Mouse (Mus musculus) CH12.LX (cell line): ENCODE measurements around the gene Zbtb20. TPM values are rescaled to one million over a fixed set of nuclear protein-coding genes. Genes with fewer than 3 reads are reported as not detected.

ENCODE experiments used
- DNase-seq: peaks from one replicate; pipeline ENCODE4 v3.0.0-alpha.2; 2013; ENCODE audit errors: extremely low read depth
- H3K27ac ChIP-seq: 2 replicates; pipeline ENCODE4 v1.5.1; 2012; ENCODE audit warnings: low read depth, mild to moderate bottlenecking, control low read depth, moderate library complexity; ENCODE audit not compliant: insufficient read depth
- H3K27me3 ChIP-seq: replicated peaks from 2 replicates; pipeline ENCODE3; 2012; ENCODE audit warnings: inconsistent platforms
- H3K36me3 ChIP-seq, 2 experiments: replicated peaks in 1 of 2; 2 replicates each; pipeline versions ENCODE3 to v1.6.1; 2012; ENCODE audit warnings: inconsistent platforms in 1 of 2, low read length in 1 of 2, mild to moderate bottlenecking in 1 of 2, mixed read lengths in 1 of 2, moderate library complexity in 1 of 2; ENCODE audit not compliant: control insufficient read depth in 1 of 2, insufficient read depth in 1 of 2
- H3K4me1 ChIP-seq, 2 experiments: 2 replicates each; pipeline ENCODE4 v1.6.1; 2012; ENCODE audit warnings: inconsistent platforms in 1 of 2, moderate library complexity in 1 of 2; ENCODE audit not compliant: insufficient read depth in 2 of 2, control insufficient read depth in 1 of 2
- H3K4me2 ChIP-seq: 2 replicates; pipeline ENCODE4 v1.6.1; 2012; ENCODE audit warnings: low read depth, mild to moderate bottlenecking, control low read depth; ENCODE audit not compliant: poor library complexity, insufficient read depth, severe bottlenecking
- H3K4me3 ChIP-seq, 3 experiments: fragments of 150-350 bp in 1 of 3; sonication (generic) in 1 of 3; replicated peaks in 1 of 3; 2 replicates each; pipeline versions ENCODE3 to v1.5.1; 2011 to 2012; ENCODE audit warnings: low read depth in 2 of 3, low read length in 2 of 3, mild to moderate bottlenecking in 2 of 3, moderate library complexity in 2 of 3, control low read depth in 1 of 3, improper control_type of control experiment in 1 of 3, inconsistent platforms in 1 of 3, mixed read lengths in 1 of 3; ENCODE audit not compliant: poor library complexity in 1 of 3
- H3K79me2 ChIP-seq: replicated peaks from 2 replicates; pipeline ENCODE4 v1.6.1; 2012; ENCODE audit warnings: mild to moderate bottlenecking, moderate library complexity; ENCODE audit not compliant: control insufficient read depth, poor library complexity, insufficient read depth, severe bottlenecking; ENCODE audit errors: extremely low read depth
- H3K9ac ChIP-seq: 2 replicates; pipeline ENCODE4 v1.6.1; 2012; ENCODE audit warnings: low read depth, mild to moderate bottlenecking, control low read depth, moderate library complexity; ENCODE audit not compliant: insufficient read depth
- H3K9me3 ChIP-seq: replicated peaks from 2 replicates; pipeline ENCODE3; 2012; ENCODE audit warnings: low read length, inconsistent platforms, mixed read lengths
- CHD1 ChIP-seq: IDR thresholded peaks from 2 replicates; pipeline ENCODE4 v1.6.1; 2012; ENCODE audit warnings: low read depth, low read length, improper control_type of control experiment, inconsistent platforms
- E2F4 ChIP-seq: IDR thresholded peaks from 2 replicates; pipeline ENCODE4 v1.6.1; 2011; ENCODE audit warnings: low read depth, low read length, improper control_type of control experiment; ENCODE audit not compliant: insufficient replicate concordance
- ELF1 ChIP-seq: IDR thresholded peaks from 2 replicates; pipeline ENCODE4 v1.6.1; 2014; ENCODE audit warnings: low read depth, mild to moderate bottlenecking, inconsistent platforms, low read length, improper control_type of control experiment
- EP300 ChIP-seq: IDR thresholded peaks from 2 replicates; pipeline ENCODE4 v1.6.1; 2011; ENCODE audit warnings: low read length, improper control_type of control experiment
- GABPA ChIP-seq: IDR thresholded peaks from 2 replicates; pipeline ENCODE4 v1.6.1; 2012; ENCODE audit warnings: low read depth, low read length, improper control_type of control experiment, inconsistent platforms; ENCODE audit not compliant: insufficient replicate concordance
- HCFC1 ChIP-seq: IDR thresholded peaks from 2 replicates; pipeline ENCODE4 v1.6.1; 2012; ENCODE audit warnings: low read depth, mild to moderate bottlenecking, inconsistent platforms, low read length, improper control_type of control experiment
- IRF4 ChIP-seq: IDR thresholded peaks from 2 replicates; pipeline ENCODE4 v1.6.1; 2014; ENCODE audit warnings: low read depth, mild to moderate bottlenecking, inconsistent platforms, low read length, improper control_type of control experiment
- JUND ChIP-seq: conservative IDR thresholded peaks from 2 replicates; pipeline ENCODE4 v1.6.1; 2011; ENCODE audit warnings: low read depth, low read length, improper control_type of control experiment
- KAT2A ChIP-seq: IDR thresholded peaks from 2 replicates; pipeline ENCODE4 v1.6.1; 2012; ENCODE audit warnings: low read length, improper control_type of control experiment, inconsistent platforms; ENCODE audit not compliant: insufficient replicate concordance
- MAFK ChIP-seq: IDR thresholded peaks from 2 replicates; pipeline ENCODE4 v1.6.1; 2011; ENCODE audit warnings: low read length, improper control_type of control experiment; ENCODE audit not compliant: insufficient replicate concordance
- MAX ChIP-seq: IDR thresholded peaks from 2 replicates; pipeline ENCODE4 v1.6.1; 2011; ENCODE audit warnings: low read length, improper control_type of control experiment
- MEF2A ChIP-seq: IDR thresholded peaks from 2 replicates; pipeline ENCODE4 v1.6.1; 2014; ENCODE audit warnings: low read depth, mild to moderate bottlenecking, inconsistent platforms, low read length, improper control_type of control experiment, borderline replicate concordance
- MXI1 ChIP-seq: IDR thresholded peaks from 2 replicates; pipeline ENCODE4 v1.6.1; 2011; ENCODE audit warnings: mild to moderate bottlenecking, low read depth, low read length, improper control_type of control experiment
- NELFE ChIP-seq: IDR thresholded peaks from 2 replicates; pipeline ENCODE4 v1.6.1; 2011; ENCODE audit warnings: low read depth, low read length, improper control_type of control experiment
- PAX5 ChIP-seq: IDR thresholded peaks from 2 replicates; pipeline ENCODE4 v1.6.1; 2012; ENCODE audit warnings: low read length, inconsistent platforms, mixed read lengths
- POLR2AphosphoS2 ChIP-seq: IDR thresholded peaks from 2 replicates; pipeline ENCODE4 v1.6.1; 2011; ENCODE audit warnings: low read depth, low read length, improper control_type of control experiment
- RAD21 ChIP-seq: IDR thresholded peaks from 2 replicates; pipeline ENCODE4 v1.6.1; 2011; ENCODE audit warnings: low read depth, mild to moderate bottlenecking, low read length, improper control_type of control experiment, moderate library complexity
- TBP ChIP-seq: conservative IDR thresholded peaks from 2 replicates; pipeline ENCODE4 v1.6.1; 2011; ENCODE audit warnings: low read depth, low read length, improper control_type of control experiment
- USF1 ChIP-seq: IDR thresholded peaks from 2 replicates; pipeline ENCODE4 v1.6.1; 2014; ENCODE audit warnings: low read depth, mild to moderate bottlenecking, inconsistent platforms, low read length, improper control_type of control experiment
- ZC3H11A ChIP-seq: IDR thresholded peaks from 2 replicates; pipeline ENCODE4 v1.6.1; 2012; ENCODE audit warnings: low read depth, mild to moderate bottlenecking, inconsistent platforms, low read length, improper control_type of control experiment
- ZKSCAN1 ChIP-seq: IDR thresholded peaks from 2 replicates; pipeline ENCODE4 v1.6.1; 2012; ENCODE audit warnings: low read depth, inconsistent platforms, low read length, improper control_type of control experiment, borderline replicate concordance
- ZMIZ1 ChIP-seq: IDR thresholded peaks from 2 replicates; pipeline ENCODE4 v1.6.1; 2012; ENCODE audit warnings: low read depth, mild to moderate bottlenecking, inconsistent platforms, low read length, improper control_type of control experiment
- ZNF384 ChIP-seq: IDR thresholded peaks from 2 replicates; pipeline ENCODE4 v1.6.1; 2012; ENCODE audit warnings: low read depth, low read length, improper control_type of control experiment, inconsistent platforms
- dilution Hi-C: fragments of 300-500 bp; cut with MboI; formaldehyde crosslinking; loops from 2 replicates; pipeline ENCODE4 v1.14.3; 2020; ENCODE audit warnings: low sequenced_read_pairs; ENCODE audit not compliant: extremely low pct_unique_long_range_greater_than_20kb, extremely low pct_ligation_motif_present
- in situ Hi-C: fragments of 300-500 bp; cut with MboI; formaldehyde crosslinking; loops from 3 replicates; pipeline ENCODE4 v1.14.3; 2019; ENCODE audit warnings: low sequenced_read_pairs, low pct_ligation_motif_present, low pct_unique_long_range_greater_than_20kb, mixed read lengths
- polyA plus RNA-seq: library from polyadenylated mRNA; unstranded; fragments of >175 nt; gene quantifications from 2 replicates; pipeline ENCODE4 v1.2.1, GENCODE M21; 2012; ENCODE audit warnings: low read depth; ENCODE audit not compliant: insufficient read length
- total RNA-seq, 2 experiments: library from RNA; depleted of rRNA; stranded (reverse); fragments of 300-350 nt in 1 of 2; fragments of >200 nt in 1 of 2; gene quantifications; 2 replicates each; pipeline ENCODE4 v1.2.3; 2012 to 2014

Zbtb20 gene
- total and polyA plus RNA-seq, 3 experiments, result 24.9 to 58.0 (median 51.6) TPM

GRCm38 (mm10) chr16:43096040-43096439, 220.4 kb downstream of the Zbtb20 start:
- H3K9ac ChIP-seq, result no peak overlapping the region
- H3K9me3 ChIP-seq, result no peaks in the 10 kb centered on the region
- H3K27me3 ChIP-seq, result no peaks in the 10 kb centered on the region
- dilution Hi-C loops (no loop called here), in situ Hi-C loops (no loop called here)
- TF ChIP-seq JUND (no peak), MEF2A (no peak), IRF4 (no peak), ELF1 (no peak), NELFE (no peak), POLR2AphosphoS2 (no peak), GABPA (no peak), EP300 (no peak), USF1 (no peak), E2F4 (no peak), HCFC1 (no peak), KAT2A (no peak), ZC3H11A (no peak), PAX5 (no peak), CHD1 (no peak), MXI1 (no peak), MAX (no peak), ZMIZ1 (no peak), TBP (no peak)
- H3K36me3 ChIP-seq, result no peaks in the 10 kb centered on the region
- H3K79me2 ChIP-seq, result no peaks in the 10 kb centered on the region
- DNase-seq, result no peak
- H3K4me3 ChIP-seq, result no peak overlapping the region
- no peaks in the 10 kb centered on the region for H3K4me1 ChIP-seq
- no peak overlapping the region for H3K27ac ChIP-seq
- H3K4me2 ChIP-seq, result no peak overlapping the region

- no peak for DNase-seq
- H3K9ac ChIP-seq, result no peak overlapping the region
- H3K9me3 ChIP-seq, result no peaks in the 10 kb centered on the region
- no peak overlapping the region for H3K27ac ChIP-seq
- H3K4me2 ChIP-seq, result no peak overlapping the region
- no peaks in the 10 kb centered on the region for H3K36me3 ChIP-seq
- no peak overlapping the region for H3K4me3 ChIP-seq
- TF ChIP-seq TBP, result no peak
- no peak for TF ChIP-seq NELFE
- no peak for TF ChIP-seq GABPA
- TF ChIP-seq USF1, result no peak
- no peak for TF ChIP-seq ZNF384
- TF ChIP-seq MAX, result no peak
- no peak for TF ChIP-seq MAFK
- TF ChIP-seq EP300, result no peak
- no peak for TF ChIP-seq ZKSCAN1
- TF ChIP-seq RAD21, result no peak
- no peaks in the 10 kb centered on the region for H3K27me3 ChIP-seq
- dilution Hi-C loops (no loop called here), in situ Hi-C loops (no loop called here)
- H3K4me1 ChIP-seq, result no peaks in the 10 kb centered on the region
- H3K79me2 ChIP-seq, result no peaks in the 10 kb centered on the region
Measured at GRCm38 (mm10) chr16:43098153-43098552, 222.5 kb downstream of the Zbtb20 start.
